Mouse (Mus musculus) embryonic facial prominence, embryonic 15.5 days (tissue): ENCODE measurements around the gene Ctr9. TPM values are rescaled to one million over a fixed set of nuclear protein-coding genes. Genes with fewer than 3 reads are reported as not detected.

Source experiments
- ATAC-seq: fragments of 200-750 bp; cut with Nextera tagmentation; 2 replicates; pipeline ENCODE4 v1.8.0; 2017; ENCODE audit warnings: low read depth, moderate TSS enrichment; ENCODE audit not compliant: insufficient number of reproducible peaks, low FRiP score, low TSS enrichment
- H3K27ac ChIP-seq: fragments of 300-500 bp; sonication (generic); replicated peaks from 2 replicates; pipeline ENCODE4 v1.5.1; 2015; ENCODE audit warnings: mild to moderate bottlenecking, inconsistent platforms
- H3K27me3 ChIP-seq: fragments of 300-500 bp; sonication (generic); 2 replicates; pipeline ENCODE4 v1.6.1; 2015; ENCODE audit warnings: inconsistent platforms
- H3K36me3 ChIP-seq: fragments of 300-500 bp; sonication (generic); 2 replicates; pipeline ENCODE4 v1.6.1; 2015; ENCODE audit warnings: mild to moderate bottlenecking, inconsistent platforms
- H3K4me1 ChIP-seq: fragments of 300-500 bp; sonication (generic); 2 replicates; pipeline ENCODE4 v1.6.1; 2015; ENCODE audit warnings: inconsistent platforms
- H3K4me2 ChIP-seq: fragments of 300-500 bp; sonication (generic); replicated peaks from 2 replicates; pipeline ENCODE4 v1.6.1; 2015; ENCODE audit warnings: mild to moderate bottlenecking, inconsistent platforms
- H3K4me3 ChIP-seq: fragments of 300-500 bp; sonication (generic); replicated peaks from 2 replicates; pipeline ENCODE4 v1.5.1; 2015; ENCODE audit warnings: mild to moderate bottlenecking, inconsistent platforms
- H3K9ac ChIP-seq: fragments of 300-500 bp; sonication (generic); 2 replicates; pipeline ENCODE4 v1.6.1; 2015; ENCODE audit warnings: inconsistent platforms
- H3K9me3 ChIP-seq: fragments of 300-500 bp; sonication (generic); replicated peaks from 2 replicates; pipeline ENCODE4 v1.6.1; 2016; ENCODE audit warnings: inconsistent platforms
- WGBS: fragments of 180-500 bp; shearing (Covaris S2); methylation state at CpG from one replicate; pipeline ENCODE4 v1.1.7; 2015; 5-methylcytosine and 5-hydroxymethylcytosine counted together
- polyA plus RNA-seq: library from polyadenylated mRNA; unstranded; fragments of >200 nt; fragmentation: Nextera tagmentation; extraction: Ambion mirVana; gene quantifications from 2 replicates; pipeline ENCODE4 v1.2.1, GENCODE M21; 2015

The Ctr9 gene
- polyA plus RNA-seq = 62.9 and 65.0 TPM in 2 replicates

DNA sequence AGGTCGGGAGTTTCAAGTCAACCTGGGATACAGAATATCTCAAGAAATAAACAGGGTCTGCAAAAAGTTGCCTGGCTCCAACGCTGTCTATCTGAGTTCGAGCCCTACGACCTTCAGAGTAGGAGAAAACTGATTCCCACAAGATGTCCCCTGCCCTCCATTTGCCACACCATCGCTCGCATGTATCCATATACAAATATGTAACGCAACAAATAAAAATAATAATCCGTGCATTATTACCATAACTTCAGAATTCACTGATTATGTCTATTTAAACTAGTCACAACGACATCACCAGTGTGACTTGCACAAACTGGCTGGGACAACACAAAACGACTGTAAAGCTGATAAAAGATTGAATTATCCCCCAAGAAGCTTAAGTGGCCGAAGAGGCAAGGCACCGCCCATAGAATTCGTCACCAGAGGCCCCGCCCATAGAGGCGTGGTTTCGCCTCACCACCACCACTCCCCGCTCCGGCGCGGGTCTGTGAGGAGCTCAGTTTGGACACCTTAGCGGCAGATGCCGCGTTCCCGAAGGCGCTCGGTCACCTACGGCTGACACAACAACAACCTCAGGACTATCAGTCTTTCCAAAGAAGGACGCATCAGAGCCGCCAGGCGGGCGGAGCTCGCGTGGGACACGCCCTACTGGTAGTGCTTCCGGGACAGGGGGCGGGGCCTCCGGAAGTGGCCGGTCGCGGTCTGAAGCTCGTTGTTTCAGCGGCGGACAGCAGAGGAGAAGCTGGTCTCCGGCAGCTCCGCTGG lies at the start of gene Ctr9:
Gene Ctr9, plus strand, starts transcription at position 671 of the 765 bp plus-strand sequence.
- peaks cover 13% of the 10 kb centered on the region for H3K4me1 ChIP-seq
- WGBS = 5% methylated on average over 45 of the region's 45 CpGs
- ATAC-seq = peak; percentile 94
- H3K9ac ChIP-seq = peak within 1 kb of the TSS; percentile 71
- peaks cover 20% of the 10 kb centered on the region for H3K36me3 ChIP-seq
- no peaks in the 10 kb centered on the region for H3K9me3 ChIP-seq
- H3K27me3 ChIP-seq = no peaks in the 10 kb centered on the region
- H3K4me2 ChIP-seq = peak within 1 kb of the TSS; percentile 72
- H3K27ac ChIP-seq = peak within 1 kb of the TSS; percentile 92
- peak within 1 kb of the TSS; percentile 93 for H3K4me3 ChIP-seq

DNA sequence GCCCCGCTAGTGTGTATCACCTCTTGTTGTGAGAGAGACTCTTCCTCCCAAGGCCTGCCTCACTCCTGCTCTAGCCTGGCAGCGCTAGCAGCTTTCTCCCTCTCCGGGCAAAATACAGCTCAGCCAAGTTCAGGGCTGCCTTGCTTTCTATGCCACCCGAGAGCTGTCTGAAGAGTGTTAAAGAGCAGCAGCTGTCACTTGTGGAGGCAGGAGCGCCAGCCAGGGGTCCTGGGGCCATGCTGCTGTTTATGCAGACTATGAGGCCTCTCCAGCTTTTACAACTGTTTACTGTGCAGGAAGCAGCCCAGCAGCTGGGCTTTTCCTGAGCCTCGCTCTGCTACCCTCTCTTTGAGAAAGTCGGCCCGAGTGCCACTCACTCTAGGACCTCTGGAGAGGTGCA lies 47.7 kb upstream of the Ctr9 start:
- H3K9ac ChIP-seq = no peak overlapping the region
- no peaks in the 10 kb centered on the region for H3K9me3 ChIP-seq
- H3K4me2 ChIP-seq = no peak overlapping the region
- ATAC-seq = no peak
- 53% methylated on average over 8 of the region's 8 CpGs for WGBS
- no peak overlapping the region for H3K27ac ChIP-seq
- H3K4me1 ChIP-seq = peaks cover 9% of the 10 kb centered on the region; the same call in 1 of the 2 replicates
- H3K4me3 ChIP-seq = no peak overlapping the region
- H3K36me3 ChIP-seq = no peaks in the 10 kb centered on the region
- H3K27me3 ChIP-seq = no peaks in the 10 kb centered on the region

DNA sequence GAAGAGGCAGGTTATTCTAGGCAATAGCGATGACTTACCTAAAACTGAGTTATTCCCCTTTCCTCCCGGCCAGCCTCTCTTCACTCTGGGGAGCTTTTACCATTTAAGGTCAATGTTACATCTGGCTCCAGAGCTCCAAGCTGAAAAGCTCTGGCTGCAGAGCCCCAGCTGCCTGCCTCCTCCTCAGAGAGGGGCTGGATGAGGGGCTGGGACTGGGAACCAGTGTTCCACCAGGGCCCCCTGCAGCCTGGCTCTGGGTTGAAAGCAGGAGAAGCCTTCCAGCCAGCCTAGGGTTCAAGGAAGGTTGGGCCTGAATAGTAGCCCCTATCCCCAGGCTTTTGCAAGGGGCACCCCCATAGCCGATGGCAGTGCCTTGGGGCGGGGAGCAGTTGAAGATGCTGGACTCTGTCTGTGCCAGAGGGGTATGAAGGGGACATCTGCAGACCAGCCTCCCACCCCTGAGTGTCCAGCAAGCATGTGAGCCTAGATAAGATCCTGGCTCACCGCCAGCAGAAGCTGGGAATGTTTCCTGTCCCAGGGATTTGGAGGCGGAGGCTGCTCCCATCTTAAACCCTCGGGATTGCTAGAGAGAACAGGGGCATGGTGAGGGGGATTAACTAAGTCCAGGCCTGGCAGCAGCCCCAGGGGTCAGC lies 46.6 kb upstream of the Ctr9 start, which contains the start of gene Mrvi1:
Gene Mrvi1, minus strand, starts transcription at position 409 of the 653 bp plus-strand sequence.
- H3K27me3 ChIP-seq = no peaks in the 10 kb centered on the region
- 0 out of 2 replicates have a peak, but pooled peaks have one; percentile 37 for ATAC-seq
- H3K4me3 ChIP-seq = no peak within 1 kb of the TSS
- no peak within 1 kb of the TSS for H3K4me2 ChIP-seq
- H3K27ac ChIP-seq = 0 out of 2 replicates have a peak within 1 kb of the TSS, but pooled peaks have one; percentile 13
- H3K36me3 ChIP-seq = no peaks in the 10 kb centered on the region
- H3K4me1 ChIP-seq = peaks cover 9% of the 10 kb centered on the region; the same call in 1 of the 2 replicates
- H3K9ac ChIP-seq = no peak within 1 kb of the TSS
- WGBS = 50% methylated on average over 7 of the region's 7 CpGs
- no peaks in the 10 kb centered on the region for H3K9me3 ChIP-seq

DNA sequence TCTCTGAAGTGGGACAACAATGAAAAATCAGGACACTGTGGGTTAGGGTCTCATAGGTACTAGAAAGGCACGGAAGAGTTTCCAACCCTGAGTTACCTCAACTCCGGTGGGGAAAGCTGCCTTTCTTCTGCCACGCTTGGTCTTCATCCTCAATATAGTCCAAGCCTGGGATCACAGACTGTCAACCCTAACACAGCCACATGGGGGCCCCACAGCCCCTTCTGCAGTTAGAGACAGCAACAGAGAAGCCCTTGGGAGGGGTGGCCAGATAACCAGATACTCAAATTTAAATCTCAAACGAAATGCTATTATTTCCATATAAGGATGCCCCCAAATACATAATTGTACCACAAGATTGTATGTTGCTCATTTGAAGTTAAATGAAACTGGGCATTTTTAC lies 46.0 kb upstream of the Ctr9 start:
- peaks cover 9% of the 10 kb centered on the region; the same call in 1 of the 2 replicates for H3K4me1 ChIP-seq
- H3K27ac ChIP-seq = no peak overlapping the region
- H3K27me3 ChIP-seq = no peaks in the 10 kb centered on the region
- H3K4me3 ChIP-seq = no peak overlapping the region
- no peak overlapping the region for H3K9ac ChIP-seq
- WGBS = 62% methylated on average over 4 of the region's 4 CpGs
- no peak for ATAC-seq
- H3K9me3 ChIP-seq = no peaks in the 10 kb centered on the region
- no peaks in the 10 kb centered on the region for H3K36me3 ChIP-seq
- H3K4me2 ChIP-seq = no peak overlapping the region

DNA sequence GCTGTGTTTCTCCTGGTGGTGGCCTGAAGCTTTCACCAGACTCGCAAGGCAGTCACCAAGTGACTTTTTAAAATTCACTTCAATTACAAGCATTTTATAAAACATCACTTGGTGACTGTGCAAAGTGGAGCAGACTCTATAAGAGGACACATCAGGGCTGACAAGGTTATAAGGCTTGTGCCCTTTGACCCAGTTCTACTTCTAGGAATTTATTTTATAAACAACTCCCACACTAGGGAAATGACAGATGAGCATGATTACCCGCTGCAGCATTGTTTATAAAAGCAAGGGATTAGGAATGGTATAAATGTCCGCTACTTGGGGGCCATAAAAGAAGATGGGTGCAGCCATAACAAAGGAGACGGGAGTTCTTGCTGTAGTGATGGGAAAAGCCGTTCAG lies 45.1 kb upstream of the Ctr9 start:
- Histone ChIP-seq H3K4me2 (no peak overlapping the region), H3K4me1 (peaks cover 9% of the 10 kb centered on the region; the same call in 1 of the 2 replicates), H3K9me3 (no peaks in the 10 kb centered on the region), H3K9ac (no peak overlapping the region), H3K27ac (no peak overlapping the region), H3K36me3 (no peaks in the 10 kb centered on the region), H3K4me3 (no peak overlapping the region), H3K27me3 (no peaks in the 10 kb centered on the region)
- WGBS = 70% methylated on average over 5 of the region's 5 CpGs
- ATAC-seq = no peak

DNA sequence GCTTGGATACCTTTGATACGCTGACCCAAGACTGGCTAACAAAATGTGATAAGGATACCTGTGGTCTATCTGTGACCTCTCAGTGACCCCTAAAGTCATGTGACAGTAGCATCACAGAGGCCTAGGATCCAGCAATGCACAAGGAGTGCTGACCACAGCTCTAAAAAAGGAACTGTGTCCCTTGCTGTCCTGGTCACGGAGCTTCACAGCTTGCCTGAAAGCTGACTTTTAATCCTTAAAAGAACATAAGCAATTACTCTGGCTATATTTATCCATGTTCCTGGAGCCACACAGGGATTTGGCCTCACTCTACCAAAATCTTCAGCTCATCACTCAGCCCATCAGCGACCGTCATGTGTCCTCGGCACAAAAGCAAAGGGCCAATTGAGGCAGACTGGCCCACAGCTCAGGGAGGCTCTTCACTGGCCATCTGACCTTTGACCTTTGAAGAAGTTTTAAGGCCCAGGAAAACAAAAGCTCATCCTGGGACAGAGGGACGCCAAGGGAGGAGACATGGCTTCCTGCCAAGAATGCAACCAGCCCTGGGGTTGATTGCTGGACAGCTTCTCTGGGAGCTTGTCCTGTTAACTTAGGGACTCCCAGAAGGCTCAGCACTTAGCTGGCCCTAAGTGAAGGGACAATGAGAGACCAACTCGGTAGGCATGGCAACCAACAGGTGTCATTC lies 43.0 kb upstream of the Ctr9 start:
- no peak overlapping the region for H3K4me2 ChIP-seq
- 68% methylated on average over 7 of the region's 7 CpGs for WGBS
- ATAC-seq = no peak; the same call in 1 of the 2 replicates
- H3K27ac ChIP-seq = no peak overlapping the region
- no peak overlapping the region for H3K4me3 ChIP-seq
- no peaks in the 10 kb centered on the region for H3K36me3 ChIP-seq
- no peak overlapping the region for H3K9ac ChIP-seq
- no peaks in the 10 kb centered on the region for H3K27me3 ChIP-seq
- H3K4me1 ChIP-seq = peaks cover 9% of the 10 kb centered on the region; the same call in 1 of the 2 replicates
- no peaks in the 10 kb centered on the region for H3K9me3 ChIP-seq

DNA sequence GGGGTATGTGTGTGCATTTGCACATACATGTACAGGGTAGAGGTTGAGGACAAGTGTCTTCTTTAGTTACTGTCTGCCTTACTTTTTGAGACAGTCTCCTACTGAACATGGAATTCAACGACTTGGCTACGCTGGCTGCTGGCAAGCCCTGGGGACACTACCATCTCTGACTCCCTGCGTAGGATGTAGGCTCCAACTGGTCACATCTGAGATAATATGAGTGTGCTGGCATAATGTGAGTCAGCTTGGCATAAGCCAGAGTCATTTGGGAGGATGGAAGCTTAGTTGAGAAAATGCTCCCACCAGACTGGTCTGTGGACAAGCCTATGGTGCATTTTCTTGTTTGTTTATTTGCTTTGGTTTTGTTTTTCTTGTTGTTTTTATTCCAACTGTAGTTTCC lies 40.7 kb upstream of the Ctr9 start:
- H3K36me3 ChIP-seq = no peaks in the 10 kb centered on the region
- no peak for ATAC-seq
- no peak overlapping the region for H3K9ac ChIP-seq
- WGBS = 88% methylated on average over 3 of the region's 3 CpGs
- no peak overlapping the region for H3K4me2 ChIP-seq
- no peak overlapping the region for H3K4me3 ChIP-seq
- H3K27ac ChIP-seq = no peak overlapping the region
- no peaks in the 10 kb centered on the region for H3K9me3 ChIP-seq
- 0 out of 2 replicates have a peak, but pooled peaks cover 6% of the 10 kb centered on the region for H3K4me1 ChIP-seq
- H3K27me3 ChIP-seq = no peaks in the 10 kb centered on the region

DNA sequence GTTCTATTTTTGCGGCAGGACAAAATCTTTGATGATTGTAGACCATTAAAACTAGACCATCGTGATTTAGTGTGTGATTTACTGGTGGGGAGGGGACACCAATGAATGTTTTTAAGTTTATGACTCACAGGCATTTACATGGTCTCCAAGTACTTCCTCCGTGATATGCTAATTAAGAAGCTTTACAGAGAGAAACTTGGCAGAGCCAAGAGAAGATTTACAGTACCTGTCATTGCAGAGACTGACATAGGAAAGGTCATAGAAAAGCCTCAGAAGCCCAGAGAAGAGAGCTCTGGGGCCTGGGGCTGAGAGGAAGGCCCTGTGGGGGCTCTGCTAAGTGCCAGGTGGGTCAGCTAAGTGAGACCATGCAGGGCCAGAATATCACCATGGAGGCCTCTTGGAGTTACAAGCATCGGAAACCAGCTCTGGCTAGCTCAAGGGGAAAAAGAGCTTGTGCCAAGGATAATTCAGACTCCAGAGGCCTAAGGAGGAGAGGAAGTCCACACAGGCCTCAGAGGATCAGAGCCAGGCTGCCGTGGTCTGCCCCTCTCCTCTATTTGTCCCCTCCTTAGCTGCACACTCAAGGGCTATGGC lies 39.4 kb upstream of the Ctr9 start:
- ATAC-seq = no peak

DNA sequence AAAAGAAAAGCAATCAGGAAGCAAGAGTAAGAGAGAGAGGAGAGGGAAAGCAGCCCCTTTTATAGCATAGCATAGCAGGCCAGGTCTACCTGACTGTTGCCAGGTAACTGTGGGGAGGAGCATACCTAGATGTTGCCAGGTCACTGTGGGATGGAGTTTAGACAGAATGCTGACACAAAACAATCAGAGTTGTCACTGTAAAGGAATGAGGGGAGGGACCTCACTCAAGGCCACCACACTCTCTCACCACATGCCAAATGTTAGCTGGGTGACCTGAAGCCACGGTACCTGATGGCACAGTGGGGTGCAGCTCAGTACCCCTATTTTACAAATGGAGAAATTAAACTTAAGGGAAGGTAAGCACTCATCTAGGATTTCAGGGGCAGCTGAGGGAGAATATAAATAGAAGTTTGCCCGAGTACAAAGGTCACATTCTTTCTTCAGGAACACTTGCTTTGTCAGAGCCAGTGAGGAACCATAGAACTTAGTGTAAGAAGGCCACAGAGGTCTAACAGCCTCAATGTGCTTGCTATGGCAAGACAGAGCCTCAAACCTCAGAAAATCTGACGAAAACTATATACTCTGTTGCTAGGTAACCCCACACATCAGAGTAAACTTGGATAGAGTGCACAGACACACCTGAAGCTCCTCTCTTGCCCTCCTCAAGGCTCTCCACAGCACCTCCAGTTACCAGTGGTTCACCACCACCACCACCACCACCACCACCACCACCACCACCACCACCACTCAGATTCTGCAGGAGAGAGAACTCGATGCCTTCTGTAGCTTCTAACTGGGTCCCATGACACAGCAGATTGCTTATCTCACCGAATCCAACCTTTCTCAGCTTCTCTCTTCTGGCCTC lies 38.2 kb upstream of the Ctr9 start:
- H3K36me3 ChIP-seq = no peaks in the 10 kb centered on the region
- no peak overlapping the region for H3K27ac ChIP-seq
- H3K9me3 ChIP-seq = no peaks in the 10 kb centered on the region
- H3K4me2 ChIP-seq = no peak overlapping the region
- 0 out of 2 replicates have a peak, but pooled peaks cover 6% of the 10 kb centered on the region for H3K4me1 ChIP-seq
- H3K27me3 ChIP-seq = no peaks in the 10 kb centered on the region
- 49% methylated on average over 5 of the region's 5 CpGs for WGBS
- H3K4me3 ChIP-seq = no peak overlapping the region
- no peak for ATAC-seq
- H3K9ac ChIP-seq = no peak overlapping the region

More for the DNA sequence above, 39.4 kb upstream of the Ctr9 start:
- Histone ChIP-seq H3K9ac (no peak overlapping the region), H3K27me3 (no peaks in the 10 kb centered on the region), H3K36me3 (no peaks in the 10 kb centered on the region), H3K4me2 (no peak overlapping the region), H3K4me1 (0 out of 2 replicates have a peak, but pooled peaks cover 6% of the 10 kb centered on the region), H3K4me3 (no peak overlapping the region), H3K9me3 (no peaks in the 10 kb centered on the region), H3K27ac (no peak overlapping the region)
- 60% methylated on average over 5 of the region's 5 CpGs for WGBS

DNA sequence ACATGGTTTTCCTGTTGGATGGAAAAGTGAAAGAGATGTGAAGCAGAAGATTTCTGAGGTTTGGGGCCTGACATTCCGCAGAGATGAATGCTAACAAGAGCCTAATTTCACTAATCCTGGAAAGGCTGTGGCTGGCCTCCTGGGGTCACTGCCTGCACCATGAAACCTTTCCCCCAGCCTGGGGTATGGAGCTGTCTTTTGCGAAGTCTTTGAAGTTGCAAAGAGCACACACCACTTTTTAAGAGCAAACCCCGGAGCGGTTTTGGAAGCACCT lies 37.6 kb upstream of the Ctr9 start:
- 28% methylated on average over 4 of the region's 4 CpGs for WGBS
- Histone ChIP-seq H3K4me3 (no peak overlapping the region), H3K9me3 (no peaks in the 10 kb centered on the region), H3K27me3 (no peaks in the 10 kb centered on the region), H3K4me2 (no peak overlapping the region), H3K27ac (no peak overlapping the region), H3K9ac (no peak overlapping the region), H3K4me1 (0 out of 2 replicates have a peak, but pooled peaks cover 6% of the 10 kb centered on the region), H3K36me3 (no peaks in the 10 kb centered on the region)
- no peak for ATAC-seq
